Mouse (Mus musculus) T-helper 2 cell (primary cell): ENCODE measurements at regions not wholly inside any gene's neighbourhood (a gene's known extent, or its start where the extent isn't known, plus 50 kb on each side); places are given as distances from the start of the nearest gene placed in this dataset.
"Not testable (repeated sequence)": the region's sequence is repeated elsewhere in the genome, so short reads cannot be mapped to it uniquely, and the experiment has no call there.

Source experiments
- in situ Hi-C: fragments of 300-600 bp; cut with MboI, MseI; formaldehyde crosslinking; loops from one replicate; pipeline ENCODE4 v1.15.1; 2025; ENCODE audit warnings: high pct_unique_total_duplicates

DNA sequence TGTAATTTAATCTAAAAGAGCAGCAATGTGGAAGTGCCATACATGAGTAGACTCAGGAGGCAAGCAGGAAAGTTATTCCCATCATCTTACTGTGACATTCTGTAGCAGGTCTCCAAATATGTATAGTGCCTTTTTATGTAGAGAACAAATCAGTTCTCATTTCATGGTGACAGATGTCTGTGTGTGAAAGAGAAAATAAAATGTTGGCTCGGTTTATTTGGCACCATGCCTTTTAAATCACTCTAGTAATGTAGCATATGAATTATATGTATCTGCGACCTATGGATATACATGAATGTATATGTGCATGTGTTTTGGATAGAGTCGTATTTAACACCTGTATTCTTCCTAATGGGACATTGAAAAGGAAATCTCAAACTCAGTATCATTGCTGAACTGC, 146.2 kb downstream of the Kcnrg start:
- in situ Hi-C loops: no loop called here

DNA sequence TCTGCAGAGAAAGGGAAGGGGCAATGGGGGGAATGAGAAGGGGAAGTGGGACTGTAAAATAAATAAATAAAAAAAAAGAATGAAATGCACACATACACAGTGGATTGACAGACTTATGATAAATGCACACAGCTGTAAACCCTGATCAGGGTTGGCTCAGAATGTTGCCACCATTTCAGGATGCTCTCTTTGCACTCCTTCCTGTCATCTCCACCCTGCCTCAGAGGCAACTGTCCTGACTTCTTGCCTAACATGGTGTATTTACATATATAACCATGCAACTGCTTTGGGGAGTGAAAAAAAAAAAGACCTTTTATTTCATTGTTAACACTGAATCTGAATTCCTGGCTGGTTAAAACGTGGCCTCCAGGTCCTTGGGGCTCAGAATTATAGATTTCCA, 149.4 kb downstream of the Kcnrg start:
- in situ Hi-C loops: no loop called here

DNA sequence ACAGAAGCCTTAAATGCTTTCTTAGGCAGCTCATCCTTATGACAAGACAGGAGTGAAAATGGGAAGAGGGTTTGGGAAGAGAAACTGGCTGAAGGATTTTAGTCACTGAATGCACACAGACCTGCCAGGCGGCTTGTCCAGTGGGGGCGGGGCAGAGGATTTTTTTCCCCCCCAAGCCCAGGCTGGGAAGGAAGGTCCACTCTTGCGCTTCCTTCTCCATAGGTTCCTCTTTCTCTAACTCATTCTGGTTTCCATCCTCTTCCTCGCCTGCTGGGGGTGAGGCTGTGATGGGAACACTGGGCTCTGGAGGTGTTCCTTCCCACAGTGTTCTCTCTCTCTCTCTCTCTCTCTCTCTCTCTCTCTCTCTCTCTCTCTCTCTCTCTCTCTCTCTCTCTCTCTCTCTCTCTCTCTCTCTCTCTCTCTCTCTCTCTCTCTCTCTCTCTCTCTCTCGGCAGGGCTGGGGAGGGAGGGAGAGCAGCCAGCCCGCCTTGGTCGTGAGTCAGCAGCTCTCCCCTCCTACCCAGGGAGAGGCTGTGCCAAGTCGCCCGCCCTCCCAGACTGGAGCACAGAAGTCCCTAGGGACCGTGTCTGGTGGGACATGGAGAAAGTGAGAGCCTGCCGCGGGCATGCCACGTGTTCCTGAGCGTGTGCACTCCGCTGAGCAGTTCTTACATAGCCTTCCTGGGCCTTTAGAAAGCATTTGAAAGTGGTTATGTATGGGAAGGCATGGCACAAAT, 150.0 kb downstream of the Kcnrg start:
- in situ Hi-C loops: no loop called here

DNA sequence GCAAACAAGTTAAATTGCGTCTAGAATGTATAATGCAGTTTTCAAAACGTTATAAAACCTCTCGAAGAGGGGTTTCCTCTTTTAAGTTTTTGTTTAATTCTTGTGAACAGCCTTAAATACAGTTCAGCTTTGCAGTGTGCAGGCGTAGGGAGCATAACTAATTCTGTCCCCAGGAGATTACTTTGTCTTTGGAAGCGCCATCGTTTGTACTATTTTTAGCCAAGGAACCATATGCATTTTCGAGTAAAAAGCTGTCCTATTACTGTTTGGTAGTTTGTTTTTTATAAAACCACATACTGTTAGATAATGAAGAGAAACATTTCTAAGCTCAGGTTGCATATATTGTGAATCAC, 150.5 kb downstream of the Kcnrg start:
- in situ Hi-C loops: no loop called here

DNA sequence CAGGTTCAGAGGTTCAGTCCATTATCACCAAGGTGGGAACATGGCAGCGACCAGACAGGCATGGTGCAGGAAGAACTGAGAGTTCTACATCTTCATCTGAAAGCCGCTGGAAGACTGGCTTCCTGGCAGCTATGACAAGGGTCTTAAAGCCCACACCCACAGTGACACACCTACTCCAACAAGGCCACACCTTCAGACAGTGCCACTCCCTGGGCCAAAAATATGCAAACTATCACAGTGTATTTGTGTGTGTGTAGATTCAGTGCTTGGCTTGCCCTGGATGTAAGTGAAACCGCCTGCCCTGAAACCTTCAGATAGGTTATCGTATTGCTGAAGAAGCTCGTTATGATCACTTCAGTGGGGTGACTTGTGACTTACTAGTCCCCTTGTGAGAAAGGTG, 151.3 kb downstream of the Kcnrg start:
- in situ Hi-C loops: no loop called here

DNA sequence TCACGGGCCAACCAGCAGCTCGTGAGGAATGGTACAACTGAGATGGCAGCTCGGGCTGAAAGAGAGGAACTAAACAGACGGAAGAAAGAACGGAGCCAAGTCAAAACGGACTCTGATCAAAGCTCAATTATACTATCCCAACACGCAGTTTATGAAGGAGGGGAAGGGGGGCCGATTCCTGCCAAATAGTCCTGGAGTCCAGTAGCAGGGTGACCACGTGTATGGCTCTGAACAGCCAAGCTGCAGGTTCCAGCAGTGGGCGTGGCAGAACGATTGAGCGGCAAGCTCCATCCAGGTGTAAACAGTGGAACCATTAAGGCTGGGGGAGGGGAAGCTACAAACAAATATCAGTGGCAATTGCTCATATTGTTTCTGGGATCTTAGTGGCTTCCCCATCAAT, 152.9 kb downstream of the Kcnrg start:
- in situ Hi-C loops: not testable (repeated sequence)

DNA sequence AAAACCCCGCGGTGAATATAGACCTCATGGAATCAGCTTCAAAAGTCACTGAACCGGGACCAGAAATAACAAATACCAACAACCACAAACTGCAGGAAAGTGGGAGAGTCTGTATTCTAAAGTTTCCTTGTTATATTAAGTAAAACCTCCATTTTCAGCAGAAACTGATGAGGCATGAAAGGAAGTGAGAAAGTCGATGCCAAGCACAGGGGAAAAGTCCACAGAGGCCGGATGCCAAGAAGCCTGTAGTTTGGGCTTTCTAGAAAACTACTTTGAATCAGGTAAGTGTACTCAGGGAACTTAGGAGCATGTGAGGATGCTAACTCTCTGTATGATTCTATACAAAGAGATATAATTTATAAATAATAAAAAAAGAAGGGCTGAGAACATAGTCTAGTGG, 154.8 kb downstream of the Kcnrg start:
- in situ Hi-C loops: no loop called here

DNA sequence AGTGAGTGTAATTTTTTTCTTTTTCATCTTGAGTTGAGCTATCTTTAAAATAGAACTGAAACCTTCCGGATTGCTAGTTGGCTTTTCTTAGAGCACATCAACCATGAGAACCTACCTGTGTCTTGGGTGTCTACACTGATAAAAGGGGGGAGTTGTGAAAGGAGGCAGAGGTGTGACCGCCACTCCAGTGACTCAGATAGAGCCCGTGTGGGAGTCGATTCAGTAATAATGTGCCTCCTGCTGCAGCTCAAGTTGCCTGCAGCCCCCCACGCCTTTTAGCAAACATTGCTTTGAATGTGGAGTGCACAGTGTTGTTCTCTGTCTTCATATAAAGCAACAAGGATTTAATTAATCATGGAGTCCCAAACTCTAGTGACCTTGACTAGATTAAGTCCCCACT, 162.6 kb downstream of the Kcnrg start:
- in situ Hi-C loops: no loop called here

DNA sequence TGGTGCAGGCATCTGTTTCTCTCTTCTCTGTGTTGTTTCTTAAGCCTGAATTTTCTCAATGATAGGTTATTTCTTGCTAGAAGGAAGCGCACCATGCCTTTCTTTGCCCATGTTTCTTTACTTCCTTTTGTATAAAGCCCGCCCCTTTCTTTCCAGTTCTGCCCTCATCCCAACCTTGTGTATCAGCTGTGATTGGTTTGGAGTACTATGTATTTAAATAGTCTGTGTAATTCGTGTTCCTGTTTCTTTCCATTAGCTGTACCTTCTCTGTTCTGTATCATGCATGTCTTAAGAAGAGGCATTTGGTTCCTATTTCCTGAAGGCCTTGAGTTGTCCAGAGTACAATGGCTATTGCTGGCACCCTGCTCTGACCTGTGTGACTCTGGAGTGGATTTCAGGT, 166.9 kb downstream of the Kcnrg start:
- in situ Hi-C loops: no loop called here

DNA sequence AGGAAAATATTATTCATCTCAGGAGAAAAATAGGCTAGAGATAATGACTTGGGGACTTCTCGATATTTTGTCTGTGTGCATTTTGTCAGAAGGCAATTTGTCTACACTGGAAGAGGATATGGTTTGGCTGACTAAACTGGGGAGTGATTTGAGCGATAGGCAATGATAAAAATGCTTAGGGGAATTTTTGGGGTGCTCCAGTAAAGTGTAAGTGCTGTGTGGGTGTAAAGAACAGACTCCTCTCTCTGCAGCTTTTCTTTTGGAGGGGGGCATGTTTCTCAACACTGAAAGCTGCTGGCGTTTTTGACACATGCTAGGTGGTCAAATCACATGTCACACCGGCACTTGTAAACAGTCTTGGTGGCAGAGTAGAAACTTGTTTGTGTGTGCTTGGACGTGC, 171.4 kb downstream of the Kcnrg start:
- in situ Hi-C loops: loop anchor here (5.0 kb wide), 1 partner anchor 36 kb away; no protein-coding TSS in a partner anchor

DNA sequence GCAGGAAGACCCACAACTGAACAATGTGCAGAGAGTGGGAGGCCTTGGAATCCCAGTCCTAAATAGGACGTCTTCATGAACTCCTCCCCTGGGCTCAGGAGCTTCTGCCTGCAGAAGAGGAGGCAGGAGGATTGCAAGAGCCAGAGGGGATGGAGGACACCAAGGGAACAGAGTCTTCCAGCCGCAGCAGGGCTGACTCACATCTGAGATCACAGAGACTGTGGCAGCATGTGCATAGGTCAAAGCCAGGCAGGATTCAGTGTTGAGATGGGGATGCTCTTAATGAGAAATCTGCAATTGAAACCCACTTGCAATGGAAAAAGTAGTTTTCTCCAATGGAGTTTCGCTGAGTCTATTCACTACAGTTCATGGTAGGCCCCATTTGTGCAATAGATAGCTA, 175.9 kb downstream of the Kcnrg start:
- in situ Hi-C loops: no loop called here

DNA sequence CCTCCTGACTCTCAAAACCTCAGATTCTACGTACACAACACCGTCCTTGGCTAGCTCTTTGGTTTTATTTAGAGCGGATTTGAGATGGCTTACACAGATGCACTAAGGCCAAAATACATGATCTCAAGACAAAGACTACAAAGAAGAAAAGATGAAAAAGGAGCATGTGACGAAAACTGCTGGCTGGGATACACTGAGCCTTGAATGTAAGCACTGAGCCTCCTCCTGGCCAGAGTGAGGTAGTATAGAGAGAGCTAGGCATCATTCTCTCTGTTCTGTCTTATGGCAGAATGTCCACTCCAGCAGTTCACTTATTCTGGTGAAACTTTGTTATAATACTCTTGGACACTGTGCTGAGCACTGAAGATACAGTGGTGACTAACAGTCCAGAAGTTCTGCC, 177.4 kb downstream of the Kcnrg start:
- in situ Hi-C loops: no loop called here

DNA sequence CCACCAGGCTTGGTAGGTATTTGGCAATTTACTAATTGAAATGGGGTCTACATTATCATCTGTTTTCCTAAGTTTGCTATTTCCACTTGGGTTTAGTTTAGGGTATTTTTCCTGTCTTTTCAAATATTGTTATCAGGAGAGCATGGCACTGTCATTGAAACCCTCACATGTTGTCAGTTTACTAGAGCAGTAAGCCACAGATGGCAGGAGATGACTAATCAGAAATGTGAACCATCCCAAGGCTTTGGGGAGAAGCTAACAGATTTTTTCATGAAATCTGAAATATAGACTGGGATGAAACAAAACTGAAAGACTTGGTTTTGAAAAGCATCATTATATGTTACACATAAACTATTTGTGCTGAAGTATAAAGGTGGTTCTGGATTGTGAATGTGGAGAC, 178.8 kb downstream of the Kcnrg start:
- in situ Hi-C loops: no loop called here

DNA sequence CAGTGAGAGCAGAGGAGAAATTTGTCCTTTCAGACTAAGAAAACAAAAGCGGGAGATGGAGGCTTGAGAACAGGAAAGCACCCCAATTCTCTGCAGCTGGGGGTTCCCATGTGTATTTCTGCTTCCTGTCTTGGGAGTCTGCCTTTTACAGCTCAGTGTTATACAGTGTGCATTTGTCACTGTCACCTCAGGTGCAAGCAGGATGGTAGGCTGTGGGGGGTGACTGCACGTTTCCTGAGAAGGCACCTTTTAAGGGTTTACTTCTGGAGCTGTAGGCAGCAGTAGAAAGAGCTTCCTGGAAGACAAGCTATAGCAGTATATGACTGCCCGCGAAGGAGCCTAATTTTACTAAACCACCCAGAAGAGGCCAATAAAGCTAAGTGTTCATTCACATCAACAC, 180.5 kb downstream of the Kcnrg start:
- in situ Hi-C loops: no loop called here

DNA sequence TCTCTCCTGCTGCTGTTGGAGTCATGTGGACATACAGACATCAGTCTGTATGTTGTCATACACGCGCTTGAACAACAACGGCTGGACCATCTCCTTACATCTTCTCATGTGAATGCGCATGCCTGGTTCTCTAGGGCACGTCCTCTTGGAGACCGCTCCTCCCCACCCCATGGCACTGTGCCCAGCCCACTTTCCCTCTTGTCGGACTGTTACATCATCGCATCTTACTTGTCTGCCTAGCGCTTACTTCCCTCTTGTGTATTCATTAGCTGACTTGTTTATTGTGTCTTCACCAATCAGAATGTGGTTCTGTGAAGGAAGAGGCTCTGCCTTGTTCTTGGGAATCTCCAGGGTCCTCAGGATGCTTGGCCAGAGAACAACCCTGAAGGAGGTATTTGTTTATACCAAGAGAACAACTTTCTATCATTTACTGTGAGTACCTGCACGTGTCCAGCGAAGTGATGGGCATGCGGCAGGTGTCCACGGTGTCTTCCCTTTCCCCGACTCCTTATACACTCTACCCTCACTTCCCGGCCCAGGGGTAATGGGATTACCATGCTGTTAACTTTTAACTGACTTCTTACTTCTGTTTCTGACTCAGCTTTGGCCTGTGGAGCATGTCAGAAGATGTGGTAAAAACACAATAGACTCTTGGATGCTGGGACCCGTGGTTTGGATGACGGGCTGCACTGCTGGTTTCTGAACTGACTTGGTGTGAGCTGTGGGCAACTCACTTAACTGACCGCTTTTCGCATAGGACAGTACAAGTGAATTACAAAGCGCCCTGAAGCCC, 181.9 kb downstream of the Kcnrg start:
- in situ Hi-C loops: no loop called here

DNA sequence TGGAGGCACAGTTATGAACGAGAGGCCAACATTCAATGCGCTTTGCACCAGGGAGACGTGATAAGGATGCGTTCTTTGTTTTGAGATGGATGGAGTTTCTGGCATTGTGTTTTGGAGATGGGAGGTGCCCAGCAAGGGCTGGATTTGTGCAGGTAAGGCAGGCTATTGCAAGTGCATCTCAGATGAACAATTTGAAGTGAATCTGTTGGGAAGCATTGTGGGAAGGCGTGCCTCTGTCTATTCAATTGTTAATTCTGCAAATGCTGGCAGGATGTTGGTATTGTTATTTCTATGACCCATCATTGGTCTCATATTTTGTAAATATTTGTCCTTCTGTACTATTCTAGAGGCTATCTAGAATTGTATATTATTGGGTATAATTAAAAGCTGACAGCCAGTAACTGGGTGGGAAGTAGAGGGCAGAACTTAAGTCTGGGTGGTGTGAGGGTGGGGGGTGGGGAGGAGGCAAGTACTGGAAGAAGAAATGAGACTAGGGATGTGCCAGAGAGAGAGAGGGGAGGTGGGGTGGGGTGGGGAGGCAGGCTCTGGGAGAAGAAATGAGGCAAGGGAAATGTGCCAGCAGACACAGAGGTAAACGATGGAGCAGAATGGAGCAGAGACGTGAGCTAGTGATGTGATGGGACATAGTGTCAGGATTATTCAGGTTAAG, 188.9 kb downstream of the Kcnrg start:
- in situ Hi-C loops: loop anchor here (10.0 kb wide), 1 partner anchor 819 kb away; no protein-coding TSS in a partner anchor

DNA sequence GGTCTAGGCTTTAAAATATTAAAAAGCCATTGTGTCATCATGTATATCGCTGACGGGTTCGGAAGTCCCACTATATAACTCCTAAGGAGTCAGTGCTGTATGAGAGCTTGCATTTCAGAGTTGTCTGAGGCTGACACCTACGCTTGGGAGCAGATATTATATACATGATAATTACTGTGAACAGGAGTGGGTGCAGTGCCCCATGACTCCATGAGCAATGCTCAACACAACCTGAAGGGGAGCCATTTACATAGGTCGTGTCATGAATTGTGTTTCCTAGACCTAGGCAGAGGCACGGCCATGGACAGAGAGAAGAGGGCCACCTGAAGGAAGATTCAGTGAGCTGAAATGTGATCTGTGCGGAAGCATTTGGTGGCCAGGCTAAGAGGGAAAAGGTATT, 189.4 kb downstream of the Kcnrg start:
- in situ Hi-C loops: loop anchor here (10.0 kb wide), 1 partner anchor 818 kb away; no protein-coding TSS in a partner anchor

DNA sequence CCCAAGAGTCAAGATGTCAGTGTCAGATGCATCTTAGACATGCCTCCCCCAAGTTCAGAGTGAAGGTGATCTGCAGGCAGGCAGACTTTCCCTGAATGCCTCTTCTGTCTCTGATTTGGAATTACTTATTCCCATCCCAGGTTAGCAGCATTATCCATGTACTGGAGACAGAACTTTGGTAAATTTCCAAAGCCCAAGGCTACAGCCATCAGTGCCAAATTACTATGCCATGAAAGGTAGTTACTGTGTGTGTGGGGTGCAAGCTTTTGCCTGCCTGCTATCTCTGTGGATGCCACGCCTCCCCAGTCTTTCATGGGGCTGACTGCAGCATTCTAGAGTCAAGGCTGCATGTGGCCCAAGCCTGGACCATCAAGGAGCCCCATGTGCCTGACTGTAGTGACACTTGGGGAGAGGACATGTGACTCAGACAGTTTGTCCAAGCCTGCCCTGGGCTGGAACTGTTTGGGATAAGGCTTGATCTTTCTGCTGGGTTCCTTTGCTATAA, 196.2 kb downstream of the Kcnrg start:
- in situ Hi-C loops: no loop called here

DNA sequence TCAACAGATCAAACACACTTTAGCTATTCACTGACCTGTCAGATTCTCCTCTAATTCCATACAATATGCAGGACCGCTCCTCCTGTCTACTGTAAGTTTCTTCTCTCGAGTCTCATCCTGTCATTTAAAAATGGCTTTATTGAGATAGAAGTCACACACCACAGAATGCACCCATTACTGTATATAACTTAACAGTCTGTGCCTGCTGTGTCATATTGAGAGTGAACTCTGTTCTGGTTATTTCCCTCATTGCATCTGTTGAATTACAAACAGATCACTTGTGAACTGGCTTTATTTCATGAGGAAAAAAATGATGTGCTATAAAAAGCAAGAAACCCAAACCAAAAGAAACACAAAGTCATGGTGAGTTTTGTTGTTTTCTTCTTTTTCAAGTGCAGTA, 198.2 kb downstream of the Kcnrg start:
- in situ Hi-C loops: no loop called here

DNA sequence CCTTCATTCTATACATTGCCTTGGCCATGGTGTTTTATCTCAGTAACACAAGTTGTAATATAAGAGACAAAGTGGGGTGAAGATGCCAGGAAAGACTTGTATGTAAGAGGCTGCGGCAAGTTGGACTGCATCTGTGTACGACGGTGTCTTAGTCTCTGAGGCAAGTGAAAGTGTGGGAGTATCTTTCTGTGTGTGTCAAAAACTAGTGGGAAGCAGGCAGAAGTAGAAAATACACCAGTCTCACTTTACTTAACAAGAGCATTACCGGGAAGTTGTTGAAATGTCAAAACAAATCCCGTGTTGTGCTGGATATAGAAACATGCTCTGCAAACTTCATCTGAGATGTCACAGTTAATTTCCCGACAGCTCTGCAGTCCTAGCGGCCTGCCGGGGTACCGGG, 200.9 kb downstream of the Kcnrg start:
- in situ Hi-C loops: no loop called here

DNA sequence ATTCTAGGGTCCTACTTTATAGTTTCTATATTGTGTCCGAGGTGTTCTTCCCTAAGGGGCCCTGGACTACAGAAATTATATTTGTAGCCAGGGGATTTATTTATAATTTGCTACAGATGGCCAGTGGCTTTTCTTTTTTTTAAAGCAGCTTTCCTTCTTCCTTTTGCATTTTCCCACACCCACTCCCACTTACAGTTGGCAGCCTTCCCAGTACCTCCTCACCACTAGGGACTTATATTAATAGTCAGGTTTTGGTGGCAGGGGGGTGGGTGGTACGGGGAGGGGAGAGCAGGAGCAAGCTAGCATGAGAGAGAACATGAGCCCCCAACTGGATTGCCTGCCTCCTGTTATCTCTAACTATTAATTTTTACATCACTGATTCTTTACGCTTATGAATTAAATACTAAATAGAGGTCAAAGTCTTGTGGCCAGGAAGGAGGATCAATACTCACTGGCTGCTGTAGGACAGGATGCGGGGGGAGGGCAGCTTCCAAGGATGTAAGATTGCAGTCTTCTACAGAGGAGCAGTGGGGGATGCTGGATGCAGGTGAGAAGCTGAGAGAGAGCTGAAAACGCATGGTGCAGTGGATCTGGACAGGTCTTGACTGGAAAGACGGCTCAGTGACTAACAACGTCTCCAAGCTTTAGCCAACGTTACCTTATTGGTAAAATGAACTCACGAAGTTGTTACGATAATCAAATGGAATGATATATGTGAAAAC, 202.6 kb downstream of the Kcnrg start:
- in situ Hi-C loops: no loop called here

DNA sequence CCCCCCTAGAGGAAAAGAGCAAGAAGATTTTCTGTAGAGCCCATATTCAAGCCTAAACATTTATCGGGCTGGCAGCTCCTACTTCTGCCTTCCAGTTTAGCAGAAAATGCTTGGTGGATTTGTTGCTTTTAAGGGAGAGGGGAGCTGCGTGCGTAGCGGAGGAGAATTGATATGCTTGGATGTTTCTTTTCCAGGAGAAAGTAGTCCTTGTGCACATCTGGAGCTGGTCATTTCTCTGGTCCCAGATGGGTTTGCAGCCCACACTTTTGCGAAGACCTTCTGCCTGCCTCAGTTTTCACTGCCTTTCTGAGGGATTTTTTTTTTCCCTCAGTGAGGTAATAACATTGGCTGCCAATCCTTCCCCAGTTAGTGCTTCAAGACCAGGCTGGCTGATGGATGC, 203.6 kb downstream of the Kcnrg start:
- in situ Hi-C loops: no loop called here
